Mouse (Mus musculus) common myeloid progenitor, adult 5-6 weeks (primary cell): ENCODE results near the gene Ifit3. TPM values are rescaled to one million over a fixed set of nuclear protein-coding genes. Genes with fewer than 3 reads are reported as not detected.
A peak's percentile ranks its signal among the peaks of the same experiment; 100 is the strongest.

Experiments
- ATAC-seq: replicated peaks from 2 replicates; pipeline ENCODE4 v1.8.0; 2016; ENCODE audit warnings: low read depth, mild to moderate bottlenecking, moderate TSS enrichment, inconsistent platforms; ENCODE audit not compliant: poor library complexity, severe bottlenecking
- total RNA-seq: library from RNA; stranded (forward); fragments of 200-1000, 187-1606 nt; gene quantifications from 2 replicates; pipeline ENCODE4 v1.2.3, GENCODE M21; 2017

The Ifit3 gene
- total RNA-seq, 1 experiment from 2014 or later = 1.6 TPM

DNA sequence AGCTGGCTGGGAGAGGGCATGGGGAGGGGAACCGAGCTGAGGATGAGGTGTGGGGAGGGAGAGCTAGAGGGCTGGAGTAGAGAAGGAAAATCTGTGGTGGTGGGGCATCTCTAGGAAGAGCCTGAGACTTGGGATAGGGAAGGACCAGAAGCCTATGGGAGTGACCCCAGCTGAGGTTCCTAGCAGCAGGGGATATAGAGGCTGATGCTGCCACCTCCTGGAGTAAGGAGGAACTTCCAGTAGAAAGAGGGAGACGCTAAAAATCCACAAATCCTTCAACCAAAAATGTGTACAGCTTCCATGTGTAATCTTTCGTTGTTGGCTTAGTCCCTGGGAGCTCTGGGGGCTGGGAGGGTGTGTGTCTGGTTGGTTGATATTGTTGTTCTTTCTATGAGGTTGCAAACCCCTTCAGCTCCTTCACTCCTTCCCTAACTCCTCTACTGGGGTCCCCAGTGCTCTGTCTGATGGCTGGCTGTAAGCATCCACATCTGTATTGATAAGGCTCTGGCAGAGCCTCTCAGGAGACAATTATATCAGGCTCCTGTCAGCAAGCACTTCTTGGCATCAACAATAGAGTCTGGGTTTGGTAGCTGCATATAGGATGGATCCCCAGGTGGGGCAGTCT is 53.7 kb downstream of the Ifit3 start:
- peak; percentile 83 for ATAC-seq

Other genes with a start within 250 kb of the Ifit3 start
- 0.09 TPM in 1 of 2 replicates, not detected in the other for gene Ch25h, start 108.4 kb upstream of the Ifit3 start, total RNA-seq
- gene Lipa, start 56.1 kb upstream of the Ifit3 start, total RNA-seq = 21.6 and 22.7 TPM in 2 replicates
- gene Ifit2, start 32.8 kb upstream of the Ifit3 start, total RNA-seq = 16.7 and 22.7 TPM in 2 replicates
- gene Ifit1bl1, start 18.4 kb downstream of the Ifit3 start, total RNA-seq = not detected in 2 replicates
- gene Ifit3b, start 24.4 kb downstream of the Ifit3 start, total RNA-seq = not detected in 2 replicates
- 1.6 TPM in 1 of 2 replicates, not detected in the other for gene Ifit1bl2, start 57.2 kb downstream of the Ifit3 start, total RNA-seq
- gene Ifit1, start 57.3 kb downstream of the Ifit3 start, total RNA-seq = 0.15 and 1.7 TPM in 2 replicates
- gene Slc16a12, start 163.8 kb downstream of the Ifit3 start, total RNA-seq = 0.18 TPM in 1 of 2 replicates, not detected in the other